Mouse (Mus musculus) cerebellum, adult 2 months (tissue): ENCODE data around the gene Acox3.

Experiments used
- CTCF ChIP-seq: fragments of 200-500 bp; IDR thresholded peaks from 2 replicates; pipeline ENCODE4 v1.5.1; 2011; ENCODE audit warnings: low read depth, mild to moderate bottlenecking, control low read depth, low read length, moderate library complexity, borderline replicate concordance; ENCODE audit not compliant: insufficient read depth
- POLR2A ChIP-seq: fragments of 200-500 bp; IDR thresholded peaks from 2 replicates; pipeline ENCODE4 v1.6.1; 2011; ENCODE audit warnings: low read length, control low read depth, borderline replicate concordance; ENCODE audit not compliant: insufficient read depth

- TF ChIP-seq POLR2A (no peak), CTCF (no peak)
These were observed 27.1 kb downstream of the Acox3 start for GRCm38 (mm10) chr5:35609971-35610370.
